Mouse (Mus musculus) adrenal gland, postnatal 25 days (tissue): Measurements from ENCODE around the gene Usp32. TPM values are rescaled to one million over a fixed set of nuclear protein-coding genes. Genes with fewer than 3 reads are reported as not detected.

Experiments
- DNase-seq: peaks from one replicate; pipeline ENCODE4 v3.0.0; 2021; ENCODE audit warnings: mixed read lengths
- total RNA-seq: library from RNA; stranded (reverse); gene quantifications from 2 replicates; pipeline ENCODE4 v1.2.3, GENCODE M21; 2021

The Usp32 gene
- total RNA-seq, 1 experiment from 2014 or later, result 44.9 TPM

DNA sequence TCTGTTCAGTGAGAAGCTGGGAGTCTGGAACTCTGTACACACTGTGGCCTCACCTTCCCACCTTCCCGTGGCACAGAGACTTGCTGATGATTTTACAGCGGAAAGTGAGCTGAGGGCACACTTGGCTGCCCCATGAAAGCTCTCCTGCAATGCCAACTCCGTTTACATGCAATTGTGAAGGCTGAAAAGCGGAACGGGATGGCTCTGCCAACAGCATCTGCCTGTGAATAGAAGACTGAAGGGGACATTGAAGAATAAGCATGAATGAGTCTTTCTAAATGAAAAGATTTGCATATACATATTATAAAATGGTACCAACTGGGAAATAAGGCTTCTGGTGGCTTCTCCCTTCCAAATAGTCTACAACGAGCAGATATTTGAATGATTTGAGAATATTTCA, 192.8 kb downstream of the Usp32 start:
- DNase-seq, result no peak

DNA sequence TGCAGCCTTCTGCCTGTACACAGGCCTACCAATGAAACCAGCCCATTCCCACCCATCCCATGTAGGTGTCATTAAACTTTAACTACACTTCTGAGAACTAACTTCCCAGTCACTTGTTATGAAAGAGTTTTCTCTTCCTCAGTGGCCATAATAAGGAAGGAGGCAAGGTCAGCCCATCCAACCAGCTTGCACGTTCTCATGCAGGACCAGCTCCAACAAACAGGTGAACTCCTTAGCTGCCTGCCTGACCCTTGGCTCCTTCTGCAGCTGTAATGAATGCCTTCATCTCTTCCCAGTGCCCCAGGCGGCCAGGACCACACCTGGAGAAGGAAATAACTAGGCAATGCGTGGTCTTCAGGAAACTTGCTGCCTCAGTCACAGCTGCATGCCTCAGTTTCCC, 194.1 kb downstream of the Usp32 start:
- no peak for DNase-seq

- DNase-seq, result no peak
Measured at GRCm38 (mm10) chr11:84944639-84945435, 195.1 kb downstream of the Usp32 start.

DNA sequence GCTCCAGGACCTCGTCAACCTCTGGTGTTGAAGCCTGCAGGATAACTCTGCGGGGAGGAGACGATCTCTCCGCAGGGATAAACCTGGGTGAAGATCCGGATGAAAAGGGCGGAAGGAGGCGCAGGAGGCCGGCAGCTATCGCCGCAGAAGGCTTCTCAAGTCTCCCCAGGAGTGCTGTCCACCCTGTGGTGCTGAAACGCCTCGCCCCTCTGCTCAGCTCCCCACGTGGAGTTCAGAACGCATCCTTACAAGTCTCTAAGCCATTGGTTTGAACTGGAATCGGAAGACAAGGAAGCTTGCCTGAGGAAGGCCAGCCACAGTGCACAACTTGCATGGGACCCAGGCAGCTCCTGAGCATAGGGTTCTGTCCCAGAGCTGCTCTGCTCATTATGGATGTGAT, 196.0 kb downstream of the Usp32 start:
- peak; percentile 72 for DNase-seq

- DNase-seq, result no peak
Measured at GRCm38 (mm10) chr11:84940140-84940539, 199.8 kb downstream of the Usp32 start.

GRCm38 (mm10) chr11:84939508-84940053, 200.4 kb downstream of the Usp32 start:
- DNase-seq, result no peak

Other genes starting within 250 kb of the Usp32 start
- gene Znhit3, start 223.8 kb downstream of the Usp32 start, total RNA-seq, result 11.2 and 11.6 TPM in 2 replicates
- gene Car4, start 182.4 kb downstream of the Usp32 start, total RNA-seq, result 5.3 and 7.9 TPM in 2 replicates
- 3.9 and 5.6 TPM in 2 replicates for gene 1700125H20Rik, start 30.2 kb upstream of the Usp32 start, total RNA-seq
- gene Appbp2, start 95.0 kb upstream of the Usp32 start, total RNA-seq, result 43.1 and 56.9 TPM in 2 replicates
- gene Ppm1d, start 171.1 kb upstream of the Usp32 start, total RNA-seq, result 17.0 and 17.2 TPM in 2 replicates
- gene Bcas3, start 213.0 kb upstream of the Usp32 start, total RNA-seq, result 42.9 and 55.9 TPM in 2 replicates